Mouse (Mus musculus) cerebellum, adult 9-11 months (tissue): ENCODE data around the gene H2al1g.
"Not testable (repeated sequence)": the region's sequence is repeated elsewhere in the genome, so short reads cannot be mapped to it uniquely, and the experiment has no call there.

Experiments used
- DNase-seq: peaks from one replicate; pipeline ENCODE4 v3.0.0; 2022

H2al1g gene

GRCm38 (mm10) chrX:11317956-11318355, at the start of gene H2al1g:
Gene H2al1g (plus strand): TSS chrX:11318256.
- DNase-seq, result not testable (repeated sequence)

DNA sequence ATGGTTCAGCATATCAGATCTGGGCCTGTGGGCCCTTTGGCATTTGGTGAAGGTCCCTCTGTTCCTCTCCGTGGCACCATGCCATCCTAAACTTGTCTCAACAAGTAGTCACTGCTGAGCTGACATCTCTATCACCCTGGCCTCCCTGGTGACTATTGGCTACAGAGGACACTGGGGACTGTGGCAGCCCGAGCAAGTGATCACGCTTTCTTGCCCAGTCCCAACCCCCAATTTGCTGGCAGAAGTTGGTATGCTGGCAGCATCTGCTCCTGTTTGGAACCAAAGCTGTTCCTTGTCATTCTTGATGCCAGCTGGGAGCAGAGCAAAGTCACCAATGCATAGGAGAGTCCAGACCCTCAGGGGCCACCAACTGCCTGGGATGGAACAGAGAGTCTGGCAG, 49.0 kb upstream of the H2al1g start:
- peak; percentile 35 for DNase-seq

GRCm38 (mm10) chrX:11273190-11273589, 44.9 kb upstream of the H2al1g start:
- no peak for DNase-seq

- no peak for DNase-seq
Observed at GRCm38 (mm10) chrX:11277083-11277482, 41.0 kb upstream of the H2al1g start.

- no peak for DNase-seq
Observed at GRCm38 (mm10) chrX:11280741-11281140, 37.3 kb upstream of the H2al1g start.

- no peak for DNase-seq
Observed at GRCm38 (mm10) chrX:11288306-11288882, 29.7 kb upstream of the H2al1g start.

GRCm38 (mm10) chrX:11289244-11289643, 28.8 kb upstream of the H2al1g start:
- DNase-seq, result no peak

DNA sequence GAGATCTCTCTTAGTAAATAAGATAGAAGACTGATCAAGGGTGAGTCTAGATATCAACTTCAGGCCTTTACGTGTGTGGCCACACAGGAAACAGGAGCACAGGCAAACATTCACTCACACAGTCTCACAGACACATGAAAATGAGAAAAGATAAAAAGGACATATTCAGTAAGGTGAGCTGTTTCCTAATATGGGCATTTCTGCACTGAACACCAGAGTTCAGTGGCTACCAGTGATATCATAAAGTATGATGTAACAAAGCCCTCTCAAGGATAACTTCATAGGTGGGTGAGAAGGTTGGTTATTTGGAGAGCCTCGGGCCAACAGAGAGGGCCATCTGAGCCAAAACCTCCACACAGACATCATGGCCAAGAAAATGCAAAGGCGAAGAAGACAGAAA, 19.1 kb upstream of the H2al1g start, which contains the start of gene H2al1a:
Gene H2al1a (plus strand): TSS at position 301 of the 400 bp plus-strand sequence.
- DNase-seq, result not testable (repeated sequence)

- not testable (repeated sequence) for DNase-seq
Observed at GRCm38 (mm10) chrX:11302132-11302531, 15.9 kb upstream of the H2al1g start, which contains the start of gene H2al1b. Gene H2al1b (plus strand): TSS chrX:11302432.

DNA sequence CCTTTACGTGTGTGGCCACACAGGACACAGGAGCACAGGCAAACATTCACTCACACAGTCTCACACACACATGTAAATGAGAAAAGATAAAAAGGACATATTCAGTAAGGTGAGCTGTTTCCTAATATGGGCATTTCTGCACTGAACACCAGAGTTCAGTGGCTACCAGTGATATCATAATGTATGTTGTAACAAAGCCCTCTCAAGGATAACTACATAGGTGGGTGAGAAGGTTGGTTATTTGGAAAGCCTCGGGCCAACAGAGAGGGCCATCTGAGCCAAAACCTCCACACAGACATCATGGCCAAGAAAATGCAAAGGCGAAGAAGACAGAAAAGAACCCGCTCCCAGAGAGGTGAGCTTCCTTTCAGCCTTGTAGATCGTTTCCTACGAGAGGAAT, 12.7 kb upstream of the H2al1g start, which contains the start of gene H2al1c:
Gene H2al1c (plus strand): TSS at position 301 of the 400 bp plus-strand sequence.
- not testable (repeated sequence) for DNase-seq

GRCm38 (mm10) chrX:11308524-11308923, 9.5 kb upstream of the H2al1g start, which contains the start of gene H2al1d:
Gene H2al1d (plus strand): TSS chrX:11308824.
- not testable (repeated sequence) for DNase-seq

- DNase-seq, result not testable (repeated sequence)
Observed at GRCm38 (mm10) chrX:11311634-11312033, 6.4 kb upstream of the H2al1g start, which contains the start of gene H2al1e. Gene H2al1e (plus strand): TSS chrX:11311934.

- DNase-seq, result not testable (repeated sequence)
Observed at GRCm38 (mm10) chrX:11314858-11315257, 3.2 kb upstream of the H2al1g start, which contains the start of gene H2al1f. Gene H2al1f (plus strand): TSS chrX:11315158.

DNA sequence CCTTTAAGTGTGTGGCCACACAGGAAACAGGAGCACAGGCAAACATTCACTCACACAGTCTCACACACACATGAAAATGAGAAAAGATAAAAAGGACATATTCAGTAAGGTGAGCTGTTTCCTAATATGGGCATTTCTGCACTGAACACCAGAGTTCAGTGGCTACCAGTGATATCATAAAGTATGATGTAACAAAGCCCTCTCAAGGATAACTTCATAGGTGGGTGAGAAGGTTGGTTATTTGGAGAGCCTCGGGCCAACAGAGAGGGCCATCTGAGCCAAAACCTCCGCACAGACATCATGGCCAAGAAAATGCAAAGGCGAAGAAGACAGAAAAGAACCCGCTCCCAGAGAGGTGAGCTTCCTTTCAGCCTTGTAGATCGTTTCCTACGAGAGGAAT, 3.1 kb downstream of the H2al1g start, which contains the start of gene H2al1h:
Gene H2al1h (plus strand): TSS at position 301 of the 400 bp plus-strand sequence.
- not testable (repeated sequence) for DNase-seq

DNA sequence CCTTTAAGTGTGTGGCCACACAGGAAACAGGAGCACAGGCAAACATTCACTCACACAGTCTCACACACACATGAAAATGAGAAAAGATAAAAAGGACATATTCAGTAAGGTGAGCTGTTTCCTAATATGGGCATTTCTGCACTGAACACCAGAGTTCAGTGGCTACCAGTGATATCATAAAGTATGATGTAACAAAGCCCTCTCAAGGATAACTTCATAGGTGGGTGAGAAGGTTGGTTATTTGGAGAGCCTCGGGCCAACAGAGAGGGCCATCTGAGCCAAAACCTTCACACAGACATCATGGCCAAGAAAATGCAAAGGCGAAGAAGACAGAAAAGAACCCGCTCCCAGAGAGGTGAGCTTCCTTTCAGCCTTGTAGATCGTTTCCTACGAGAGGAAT, 6.3 kb downstream of the H2al1g start, which contains the start of gene H2al1i:
Gene H2al1i (plus strand): TSS at position 301 of the 400 bp plus-strand sequence.
- not testable (repeated sequence) for DNase-seq

DNA sequence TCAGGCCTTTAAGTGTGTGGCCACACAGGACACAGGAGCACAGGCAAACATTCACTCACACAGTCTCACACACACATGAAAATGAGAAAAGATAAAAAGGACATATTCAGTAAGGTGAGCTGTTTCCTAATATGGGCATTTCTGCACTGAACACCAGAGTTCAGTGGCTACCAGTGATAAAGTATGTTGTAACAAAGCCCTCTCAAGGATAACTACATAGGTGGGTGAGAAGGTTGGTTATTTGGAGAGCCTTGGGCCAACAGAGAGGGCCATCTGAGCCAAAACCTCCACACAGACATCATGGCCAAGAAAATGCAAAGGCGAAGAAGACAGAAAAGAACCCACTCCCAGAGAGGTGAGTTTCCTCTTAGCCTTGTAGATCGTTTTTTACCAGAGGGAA, 9.5 kb downstream of the H2al1g start, which contains the start of gene H2al1j:
Gene H2al1j (plus strand): TSS at position 301 of the 400 bp plus-strand sequence.
- DNase-seq, result not testable (repeated sequence)

- peak; percentile 28 for DNase-seq
Observed at GRCm38 (mm10) chrX:11345762-11346161, 27.7 kb downstream of the H2al1g start.

DNA sequence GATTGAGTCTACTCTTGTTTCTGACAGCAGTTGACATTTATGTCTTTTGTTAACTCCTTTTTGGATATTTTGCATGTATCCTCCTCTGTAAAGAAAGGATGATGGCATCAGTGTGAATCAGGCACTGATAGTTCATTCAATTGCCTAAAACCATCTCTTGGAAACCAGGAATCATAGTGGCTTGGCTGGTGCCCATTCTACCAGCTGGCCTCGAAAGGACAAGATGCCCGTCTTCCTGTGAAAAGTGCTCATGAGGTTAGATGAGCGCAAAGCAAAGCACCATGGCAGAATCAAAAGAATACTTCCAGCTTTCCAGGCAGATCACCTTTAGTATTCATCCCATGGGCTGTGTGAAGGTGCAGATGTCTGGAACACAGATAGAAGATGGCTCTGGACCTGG, 28.7 kb downstream of the H2al1g start:
- peak; percentile 10 for DNase-seq

DNA sequence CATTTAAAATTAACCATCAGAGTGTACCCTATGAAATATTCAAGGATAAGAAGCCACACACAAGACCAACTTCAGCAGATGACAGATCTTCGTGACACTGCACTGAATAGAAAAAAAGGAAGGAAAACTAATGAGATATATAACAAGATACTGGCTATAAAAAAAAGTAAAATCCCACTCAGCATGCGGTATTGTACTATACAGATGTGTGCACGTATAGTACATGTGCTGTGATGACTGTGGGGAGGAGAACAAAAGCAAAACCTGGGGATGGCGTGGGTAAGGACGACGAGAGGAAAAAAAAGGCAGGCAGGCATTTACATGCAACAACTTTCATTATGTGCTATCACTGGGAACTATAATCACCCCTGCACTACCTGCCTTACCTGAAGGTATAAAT, 42.8 kb downstream of the H2al1g start:
- no peak for DNase-seq

- DNase-seq, result no peak
Observed at GRCm38 (mm10) chrX:11361261-11361660, 43.2 kb downstream of the H2al1g start.

DNA sequence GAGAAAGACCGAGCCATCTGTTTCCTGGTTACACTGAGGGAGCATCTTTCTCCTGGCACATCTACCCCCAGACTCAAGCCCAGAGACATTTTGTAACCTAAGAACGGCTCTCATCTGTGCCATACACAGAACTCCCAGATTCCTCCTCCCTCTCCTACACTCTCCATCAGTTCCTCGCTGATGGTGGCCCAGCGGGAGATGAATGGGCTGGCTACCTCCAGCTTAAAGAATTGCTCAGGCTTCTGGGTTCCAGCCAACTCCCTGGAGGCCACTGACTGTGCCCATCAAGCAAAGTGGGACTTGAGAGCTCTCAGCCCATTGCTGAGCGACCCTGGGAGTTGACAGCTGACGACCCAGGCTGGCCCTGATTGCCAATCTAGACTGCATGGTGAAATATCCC, 45.8 kb downstream of the H2al1g start:
- peak; percentile 59 for DNase-seq

GRCm38 (mm10) chrX:11365151-11365550, 47.1 kb downstream of the H2al1g start:
- DNase-seq, result no peak
